Mouse (Mus musculus) hindlimb bud, embryonic 11.5 days (tissue): Measurements from ENCODE around the gene Hyal3.

Source experiments
- DNase-seq: peaks from one replicate; pipeline ENCODE4 v3.0.0-alpha.2; 2012; ENCODE audit warnings: low read depth, low spot score; ENCODE audit errors: extremely low spot score

Hyal3 gene

DNA sequence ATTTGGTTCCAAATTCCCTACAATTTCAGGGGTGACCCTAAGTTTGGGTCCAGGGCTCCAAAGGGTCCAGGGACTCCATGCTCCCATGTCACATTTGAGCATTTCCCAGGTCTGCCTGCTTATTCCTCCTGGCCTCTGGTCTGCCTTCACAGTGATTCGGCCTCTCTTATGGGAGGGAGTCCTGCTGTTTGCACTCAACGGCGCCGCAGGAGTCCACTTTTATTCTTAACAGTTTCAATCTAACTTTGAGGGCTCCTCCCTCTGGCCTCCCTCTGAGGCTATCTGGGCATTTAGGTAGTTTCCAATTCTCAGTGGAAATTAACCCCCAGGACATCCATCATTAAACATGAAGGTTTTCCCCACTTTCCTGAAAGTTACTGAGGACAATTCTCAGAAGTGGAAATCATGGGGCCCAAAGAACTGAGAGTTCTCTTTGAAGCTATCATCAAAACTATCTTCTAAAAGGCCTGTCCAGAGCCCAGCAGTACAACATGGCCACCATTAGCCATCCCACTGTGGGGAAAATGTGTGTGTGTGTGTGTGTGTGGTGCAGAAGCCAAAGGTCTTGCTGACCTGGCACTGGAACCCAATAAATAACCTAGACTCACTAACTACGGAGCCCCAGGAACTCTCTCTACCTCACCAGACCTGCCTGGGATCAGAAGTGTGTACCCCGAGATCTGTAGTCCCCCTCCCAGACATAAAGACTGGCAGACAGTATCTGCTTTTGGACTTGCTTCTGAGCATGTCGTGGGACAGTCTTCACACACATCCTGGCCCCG is 13.9 kb downstream of the Hyal3 start:
- DNase-seq: no peak

DNA sequence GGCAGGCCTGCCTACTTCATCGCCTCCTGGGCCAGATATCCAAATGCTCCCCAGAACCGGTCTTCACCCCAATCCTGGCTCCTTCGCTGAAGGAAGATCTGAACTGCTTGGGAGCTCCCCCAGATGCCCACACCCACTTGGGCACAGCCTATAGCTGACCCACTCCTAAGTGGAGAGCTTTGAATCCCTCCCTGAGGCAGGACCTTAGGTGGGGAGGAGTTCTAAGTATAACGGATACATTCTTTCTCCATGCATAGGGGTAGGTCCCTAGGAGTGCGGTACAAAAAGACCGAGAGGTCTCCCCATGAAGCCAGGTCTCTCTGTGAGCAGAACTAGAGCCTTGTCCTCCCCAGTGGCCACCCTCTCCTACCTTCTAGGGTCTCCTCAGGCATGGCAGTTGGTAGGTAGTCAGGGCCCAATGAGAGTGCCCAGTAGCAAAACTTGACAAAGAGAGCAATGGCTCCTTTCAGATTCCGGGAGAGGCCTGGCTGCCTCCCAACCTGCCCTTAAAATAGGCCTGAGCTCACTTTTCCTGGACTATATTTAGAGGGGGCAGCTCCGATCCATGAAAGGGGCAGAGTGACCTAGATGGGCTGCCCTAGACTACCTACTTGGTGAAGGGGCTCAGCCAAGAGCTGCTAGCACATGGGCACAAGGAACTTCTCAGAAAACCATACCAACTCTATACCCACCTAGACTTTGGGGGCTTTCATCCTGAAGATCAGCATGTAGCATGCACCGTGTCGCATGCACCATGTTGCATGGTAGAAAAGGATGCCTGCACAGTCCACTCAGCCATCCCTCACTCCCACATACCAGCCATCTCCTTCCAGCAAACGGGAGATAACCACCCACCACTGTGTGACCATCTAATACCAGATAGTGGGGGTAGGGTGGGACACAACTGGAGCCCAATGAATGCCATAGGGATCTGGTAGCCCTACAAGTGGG is 16.3 kb downstream of the Hyal3 start:
- DNase-seq: no peak

DNA sequence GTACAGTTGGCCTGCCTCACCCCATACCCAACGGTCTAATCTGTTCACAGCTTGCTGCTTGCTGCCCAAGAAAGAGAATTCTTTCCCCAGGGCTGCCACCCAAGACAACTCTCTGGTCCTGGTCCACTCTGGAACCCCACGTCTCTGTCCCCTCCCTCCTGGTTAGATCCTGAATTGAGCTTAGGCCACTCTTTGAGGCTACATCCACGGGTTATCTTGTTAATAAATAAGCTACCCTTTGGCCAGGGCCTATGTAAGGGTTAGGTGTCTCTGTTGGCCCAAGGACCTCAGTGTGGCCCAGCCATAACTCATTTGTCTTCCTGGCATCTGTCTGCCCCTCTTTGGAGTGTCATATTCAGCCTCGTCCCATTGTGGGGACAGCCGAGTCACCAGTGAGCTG is 17.8 kb downstream of the Hyal3 start:
- no peak for DNase-seq

- DNase-seq: no peak
Measured at GRCm38 (mm10) chr9:107599433-107599832, 18.8 kb downstream of the Hyal3 start.

DNA sequence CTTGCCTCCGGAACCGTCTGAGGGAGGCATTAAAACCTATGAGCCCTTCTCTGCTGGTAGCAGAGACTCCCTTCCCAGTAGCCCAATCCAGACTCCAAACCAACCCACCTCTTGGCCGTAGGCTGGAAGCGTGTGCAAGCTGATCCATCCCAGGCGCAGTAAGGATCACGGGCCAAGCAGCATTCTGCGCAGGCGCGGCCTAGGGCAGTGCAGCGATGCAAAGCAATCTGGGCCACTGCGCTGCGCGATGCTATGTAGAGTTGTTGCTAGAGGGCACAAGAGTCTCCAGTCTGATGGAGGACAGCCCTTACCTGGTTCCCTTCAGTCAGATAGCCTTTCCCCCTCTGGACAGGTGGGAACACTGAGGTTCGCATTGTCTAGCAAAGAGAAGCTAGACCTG is 19.2 kb downstream of the Hyal3 start:
- no peak for DNase-seq

DNA sequence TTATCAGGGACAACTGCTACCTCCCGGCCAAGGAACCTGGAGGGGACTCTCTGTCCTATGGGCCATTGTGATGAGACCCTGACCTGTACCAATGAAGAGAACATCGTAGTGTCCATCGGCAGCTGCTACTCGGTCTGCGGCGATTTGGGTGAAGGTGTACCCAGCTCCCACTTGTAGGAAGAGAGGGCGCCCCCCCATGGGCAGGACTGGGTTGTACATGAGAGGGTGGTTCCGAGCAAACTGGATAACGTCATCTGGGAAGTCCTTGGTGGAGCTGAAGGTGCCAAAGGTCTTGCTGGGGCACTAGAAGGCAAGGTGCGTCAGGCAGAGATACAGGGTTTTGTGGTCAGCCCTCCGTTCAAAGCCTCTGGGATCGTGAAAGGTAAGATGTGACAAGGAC is 20.1 kb downstream of the Hyal3 start:
- DNase-seq: no peak

DNA sequence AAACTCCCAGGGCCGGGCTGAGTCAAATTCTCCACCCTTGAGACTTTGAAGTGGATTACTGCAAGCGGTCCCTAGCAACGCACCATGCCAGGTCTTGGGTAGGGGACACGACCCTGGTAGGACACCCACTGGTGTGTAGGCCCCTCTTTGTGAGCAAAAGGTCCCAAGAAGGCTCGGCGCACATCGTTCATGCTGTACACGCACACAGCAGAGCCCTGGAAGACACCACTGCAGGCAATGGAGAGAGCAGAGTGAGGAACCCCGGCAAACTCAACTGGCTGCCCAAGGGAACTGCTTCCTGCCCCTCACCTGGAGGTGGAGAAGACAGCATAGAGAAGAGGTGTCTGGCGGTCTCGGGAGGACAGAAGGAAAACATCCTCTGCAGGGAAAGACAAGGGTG is 20.7 kb downstream of the Hyal3 start:
- no peak for DNase-seq

- peak; percentile 90 for DNase-seq
Measured at GRCm38 (mm10) chr9:107602068-107602648, 21.5 kb downstream of the Hyal3 start.

- no peak for DNase-seq
Measured at GRCm38 (mm10) chr9:107603251-107603650, 22.6 kb downstream of the Hyal3 start.

DNA sequence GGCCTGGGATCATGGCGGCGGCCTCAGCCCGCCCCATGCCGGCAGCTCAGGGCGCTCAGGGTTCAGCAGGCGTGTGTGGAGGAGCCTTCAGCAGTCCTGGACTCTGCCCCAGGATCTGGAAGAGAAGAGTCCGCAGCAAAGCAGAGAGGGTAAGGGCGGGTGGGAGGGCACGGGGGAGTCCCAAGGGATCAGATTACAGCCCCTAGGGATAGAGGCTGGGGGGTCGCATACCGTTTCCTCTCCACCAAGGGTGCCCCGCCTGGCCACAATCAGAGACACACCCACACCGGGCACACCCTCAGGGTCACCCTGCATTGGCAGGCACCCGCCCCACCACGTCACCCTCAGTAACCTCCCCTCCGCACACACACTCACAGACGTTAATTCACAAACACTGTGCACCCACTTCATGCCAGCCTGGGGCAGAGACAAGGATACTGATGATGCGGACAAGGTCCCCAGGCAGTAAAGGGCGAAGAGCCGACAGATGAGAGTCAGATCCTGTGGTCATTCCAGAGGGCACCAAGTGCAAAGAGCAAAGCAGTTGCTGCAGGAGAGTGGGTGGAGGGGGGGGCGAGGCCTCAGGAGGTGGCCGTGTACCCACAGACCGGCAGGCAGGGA is 24.5 kb downstream of the Hyal3 start:
- no peak for DNase-seq

GRCm38 (mm10) chr9:107606591-107606990 is 26.0 kb downstream of the Hyal3 start:
- DNase-seq: no peak

DNA sequence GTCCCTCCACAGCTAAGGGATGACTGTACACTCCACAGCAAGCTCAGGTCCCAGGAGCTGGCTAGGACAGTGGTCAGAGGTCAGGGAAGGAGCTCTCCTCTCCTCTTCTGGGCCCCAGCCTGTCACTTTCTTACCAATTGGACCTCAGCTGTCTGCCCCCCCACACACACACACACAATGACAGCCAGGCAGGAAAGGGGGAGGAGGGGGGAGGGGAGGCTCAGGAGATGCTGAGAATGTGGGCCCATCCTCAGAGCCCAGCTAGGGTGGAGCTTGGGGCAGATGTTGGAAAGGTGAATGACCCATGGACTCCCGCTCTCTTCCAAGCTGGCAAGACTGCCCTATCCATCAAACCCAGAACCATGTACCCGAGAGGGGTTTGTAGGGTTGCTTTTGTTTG is 26.4 kb downstream of the Hyal3 start:
- no peak for DNase-seq

- DNase-seq: no peak
Measured at GRCm38 (mm10) chr9:107607653-107608245, 27.1 kb downstream of the Hyal3 start.

DNA sequence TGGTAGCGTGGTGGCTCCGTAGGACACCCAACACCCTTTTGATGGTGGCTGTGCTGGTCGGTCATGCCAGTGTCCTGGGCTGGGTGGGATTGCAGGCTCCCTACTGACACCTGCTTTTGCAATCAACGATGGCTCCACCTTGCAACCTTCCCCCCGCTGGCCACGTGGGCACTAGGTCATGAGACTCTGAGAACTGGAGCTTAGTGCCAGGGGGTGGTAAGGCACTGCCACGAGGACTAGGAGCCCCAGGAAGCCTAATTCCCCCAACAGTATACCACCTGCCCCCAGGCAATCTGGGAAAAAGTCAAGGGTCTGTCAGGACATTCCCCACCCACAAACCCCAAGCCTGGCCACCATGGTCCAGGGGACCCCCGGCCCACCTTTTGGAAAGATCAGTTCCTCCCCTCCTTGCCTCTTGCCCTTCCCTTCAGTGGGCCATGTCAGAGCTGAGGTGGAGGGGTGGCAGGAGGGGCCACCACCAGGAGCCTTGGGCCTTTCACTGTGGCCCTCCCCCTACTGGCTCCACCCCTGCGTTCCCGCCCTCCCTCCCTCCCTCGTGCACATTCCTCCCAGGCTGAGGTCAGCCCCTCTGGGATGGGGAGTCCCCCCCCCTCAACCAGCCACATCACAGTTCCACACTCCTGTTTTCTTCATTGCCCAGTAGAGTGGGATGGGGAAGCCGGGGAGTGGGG is 28.3 kb downstream of the Hyal3 start, which contains the start of gene Sema3b:
Gene Sema3b (minus strand): TSS at position 489 of the 692 bp plus-strand sequence.
- no peak for DNase-seq

- DNase-seq: no peak
Measured at GRCm38 (mm10) chr9:107609433-107609830, 28.8 kb downstream of the Hyal3 start.

GRCm38 (mm10) chr9:107611456-107612190 is 31.0 kb downstream of the Hyal3 start:
- DNase-seq: no peak

DNA sequence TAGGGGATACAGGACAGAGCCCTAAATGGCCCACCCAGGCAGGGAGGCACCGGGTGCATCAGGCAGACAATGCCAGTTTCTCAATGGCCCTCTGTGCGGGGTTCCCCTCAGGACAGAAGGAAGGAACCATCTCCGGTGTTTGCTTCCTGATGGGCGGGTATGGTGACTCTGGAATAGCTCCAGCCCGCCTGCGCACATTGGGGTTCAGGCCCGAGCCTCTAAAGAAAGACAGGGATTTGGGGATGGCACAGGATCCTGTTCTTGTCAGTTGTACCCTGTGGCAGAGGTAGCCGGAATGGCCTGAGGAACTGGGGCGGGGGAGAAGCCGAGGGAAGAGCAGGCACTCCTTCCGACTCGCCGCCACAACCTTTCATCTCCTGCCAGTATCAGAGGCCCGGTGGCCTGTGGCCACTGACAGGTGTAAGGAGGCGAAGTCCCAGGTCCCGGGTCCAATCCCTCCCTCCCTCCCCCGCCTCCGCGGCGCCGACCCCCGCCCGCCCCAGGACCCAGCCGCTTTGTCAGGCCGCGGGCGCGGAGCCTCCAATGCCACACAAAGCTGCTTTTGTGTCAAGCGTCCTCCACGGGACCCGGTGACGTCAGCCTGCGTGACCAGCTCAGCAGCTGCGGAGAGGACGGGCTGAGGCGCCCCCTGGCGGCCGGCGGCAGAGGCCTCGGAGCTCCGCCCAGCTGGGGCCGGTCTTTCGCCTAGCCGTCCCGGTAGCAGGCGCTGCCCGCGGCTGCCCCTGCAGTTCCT is 31.8 kb downstream of the Hyal3 start:
- peak; percentile 83 for DNase-seq

DNA sequence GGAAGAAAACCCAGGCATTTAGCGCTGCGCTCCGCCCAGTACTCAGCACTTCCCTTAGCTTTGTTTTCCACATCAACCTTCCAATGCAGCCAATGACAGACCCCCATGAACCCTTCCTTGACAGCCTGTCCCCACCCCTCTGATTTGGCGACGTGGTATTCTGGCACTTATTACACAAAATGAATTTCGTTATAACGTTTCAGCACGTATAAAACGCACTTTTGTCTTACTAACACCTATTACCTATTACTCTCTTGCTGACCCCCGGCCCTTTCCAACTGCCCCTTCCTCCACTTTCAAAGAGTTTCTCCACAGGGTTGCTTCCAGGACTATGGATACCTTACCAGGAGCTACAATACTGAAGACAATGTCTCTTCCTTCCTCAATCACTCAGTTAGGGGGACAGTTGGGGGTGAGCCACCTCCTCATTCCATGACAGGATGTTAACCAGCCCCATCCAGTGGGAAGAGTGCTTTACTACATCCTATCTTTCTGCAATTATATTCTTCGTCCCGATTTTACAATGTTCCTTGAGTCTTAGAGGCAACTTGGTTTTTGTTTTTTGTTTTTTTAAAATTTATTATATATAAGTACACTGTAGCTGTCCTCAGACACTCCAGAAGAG is 32.4 kb downstream of the Hyal3 start:
- no peak for DNase-seq
